Mouse (Mus musculus): ENCODE data around the gene Prpsap1. TPM values are rescaled to one million over a fixed set of nuclear protein-coding genes. Genes with fewer than 3 reads are reported as not detected.

The Prpsap1 gene
- polyA plus RNA-seq, 2 experiments = 22.2 to 38.4 TPM

DNA sequence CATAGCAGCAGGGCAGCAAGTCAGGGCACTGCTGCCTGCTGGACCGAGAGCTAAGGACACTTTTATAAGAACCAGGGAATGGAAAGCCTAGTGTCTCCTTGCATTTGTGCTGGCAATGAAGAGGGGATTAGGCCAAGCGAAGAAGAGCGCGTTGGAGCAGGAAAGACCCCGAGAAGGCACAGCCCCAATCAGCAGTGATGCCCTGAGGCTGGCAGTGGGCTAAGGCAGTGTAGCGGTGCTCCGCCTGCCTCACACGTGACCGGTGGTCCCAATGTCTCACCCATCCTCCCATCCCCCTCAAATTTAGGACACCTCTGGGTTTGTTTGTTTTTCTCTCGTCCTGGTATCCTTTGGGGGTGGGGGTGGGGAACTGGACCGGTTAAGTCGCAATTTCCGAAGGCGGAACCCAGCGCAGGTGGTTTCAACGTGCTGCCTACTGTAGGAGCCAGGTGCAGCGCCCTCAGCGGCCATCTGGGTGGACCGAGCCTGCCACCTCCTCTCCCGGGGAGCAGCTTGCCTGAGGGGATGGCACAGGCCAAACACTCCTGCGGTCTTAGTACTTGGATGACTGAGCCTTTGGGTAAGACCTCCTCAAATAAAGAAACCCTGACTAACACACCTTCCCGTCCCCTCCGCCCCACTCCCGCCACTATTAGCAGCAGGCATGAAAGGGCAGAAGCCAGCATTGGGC lies 21.5 kb upstream of the Prpsap1 start:
- ATAC-seq (ENCODE audit: insufficient read depth) (no peak), DNase-seq (ENCODE audit: low read depth in 3 of 3, low spot score in 3 of 3) (no peak)
- Histone ChIP-seq H3K27me3 (ENCODE audit: control insufficient read depth, insufficient read depth, low read length) (no peaks in the 10 kb centered on the region), H3K27ac (no peak overlapping the region), H3K9ac (replicated peaks) (no peak overlapping the region), H3K9me3 (ENCODE audit: control insufficient read depth, low read length) (no peaks in the 10 kb centered on the region), H3K36me3 (replicated peaks; ENCODE audit: control insufficient read depth, insufficient read depth, low read depth) (no peaks in the 10 kb centered on the region), H3K4me1 (replicated peaks; ENCODE audit: control insufficient read depth in 2 of 2, insufficient read depth in 2 of 2, low read length in 1 of 2) (peaks cover 8 to 11% of the 10 kb centered on the region in 2 experiments), H3K4me2 (ENCODE audit: low read depth) (no peak overlapping the region), H3K4me3 (ENCODE audit: insufficient read depth in 1 of 2, low read depth in 2 of 2, low read length in 2 of 2) (no peak overlapping the region)
- WGBS (ENCODE audit: insufficient replicate concordance) = 35% methylated on average over 24 of the region's 24 CpGs
- TF ChIP-seq CTCF (IDR thresholded peaks at IDR 0.05; ENCODE audit: low read depth) = peak; percentile 24; the same call in 1 of the 2 replicates
- TF ChIP-seq EP300 (IDR thresholded peaks at IDR 0.05; ENCODE audit: low read depth) = no peak

DNA sequence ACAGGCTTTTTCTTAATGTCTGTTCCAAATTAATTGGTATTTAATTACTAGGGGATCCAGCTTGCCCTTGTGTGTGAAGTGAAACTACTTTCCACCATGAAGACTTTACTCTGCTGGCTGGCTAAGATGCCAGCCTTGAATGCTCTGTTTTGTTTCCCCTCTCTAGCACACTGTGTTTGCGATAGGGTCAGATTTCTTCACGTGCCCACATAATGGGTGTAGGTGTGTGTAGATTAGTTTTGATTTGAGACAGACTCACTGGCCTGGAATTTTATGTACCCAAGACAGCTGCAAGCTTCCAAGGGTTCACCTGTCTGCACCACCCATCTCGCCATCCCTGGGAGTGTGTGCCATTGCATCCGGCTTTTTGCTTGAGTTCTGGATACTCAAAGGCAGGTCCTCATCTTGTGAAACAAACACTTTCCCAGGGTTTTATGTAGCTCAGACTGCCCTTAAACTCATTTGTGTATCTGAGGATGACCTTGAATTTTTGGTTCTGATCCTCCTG lies 19.6 kb upstream of the Prpsap1 start:
- no peak overlapping the region for H3K4me3 ChIP-seq (ENCODE audit: insufficient read depth in 1 of 2, low read depth in 2 of 2, low read length in 2 of 2)
- H3K36me3 ChIP-seq (replicated peaks; ENCODE audit: control insufficient read depth, insufficient read depth, low read depth) = no peaks in the 10 kb centered on the region
- no peak for TF ChIP-seq EP300 (IDR thresholded peaks at IDR 0.05; ENCODE audit: low read depth)
- TF ChIP-seq CTCF (IDR thresholded peaks at IDR 0.05; ENCODE audit: low read depth) = no peak
- peaks cover 8 to 13% of the 10 kb centered on the region in 2 experiments for H3K4me1 ChIP-seq (replicated peaks; ENCODE audit: control insufficient read depth in 2 of 2, insufficient read depth in 2 of 2, low read length in 1 of 2)
- H3K27ac ChIP-seq = no peak overlapping the region
- DNase-seq (ENCODE audit: low read depth in 3 of 3, low spot score in 3 of 3) = no peak
- H3K27me3 ChIP-seq (ENCODE audit: control insufficient read depth, insufficient read depth, low read length) = no peaks in the 10 kb centered on the region
- no peak overlapping the region for H3K4me2 ChIP-seq (ENCODE audit: low read depth)
- 74% methylated on average over 4 of the region's 4 CpGs for WGBS (ENCODE audit: insufficient replicate concordance)
- H3K9ac ChIP-seq (replicated peaks) = no peak overlapping the region
- no peaks in the 10 kb centered on the region for H3K9me3 ChIP-seq (ENCODE audit: control insufficient read depth, low read length)
- no peak for ATAC-seq (ENCODE audit: insufficient read depth)

DNA sequence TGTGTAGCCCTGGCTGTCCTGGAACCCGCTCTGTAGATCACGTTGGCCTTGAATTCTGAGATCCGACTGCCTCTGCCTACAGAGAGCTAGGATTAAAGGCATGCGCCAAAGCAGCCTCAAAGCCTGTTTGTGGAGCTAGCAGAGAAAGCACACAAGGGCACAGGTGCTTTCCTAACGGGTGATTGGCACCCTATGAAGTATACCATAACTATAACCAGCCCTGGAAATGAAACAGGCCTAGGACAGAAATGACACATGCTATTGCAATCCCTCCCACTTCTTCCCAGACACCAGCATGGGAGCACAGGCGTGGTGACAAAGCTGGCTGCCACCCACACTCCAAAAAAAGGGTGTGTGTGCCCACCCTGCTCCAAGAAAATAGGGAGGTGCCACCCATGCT lies 19.0 kb upstream of the Prpsap1 start:
- no peak overlapping the region for H3K4me2 ChIP-seq (ENCODE audit: low read depth)
- H3K4me3 ChIP-seq (ENCODE audit: insufficient read depth in 1 of 2, low read depth in 2 of 2, low read length in 2 of 2) = no peak overlapping the region
- H3K4me1 ChIP-seq (replicated peaks; ENCODE audit: control insufficient read depth in 2 of 2, insufficient read depth in 2 of 2, low read length in 1 of 2) = peaks cover 8 to 15% of the 10 kb centered on the region in 2 experiments
- no peak for TF ChIP-seq EP300 (IDR thresholded peaks at IDR 0.05; ENCODE audit: low read depth)
- no peak for TF ChIP-seq CTCF (IDR thresholded peaks at IDR 0.05; ENCODE audit: low read depth)
- H3K9ac ChIP-seq (replicated peaks) = no peak overlapping the region
- H3K9me3 ChIP-seq (ENCODE audit: control insufficient read depth, low read length) = no peaks in the 10 kb centered on the region
- H3K27ac ChIP-seq = no peak overlapping the region
- H3K36me3 ChIP-seq (replicated peaks; ENCODE audit: control insufficient read depth, insufficient read depth, low read depth) = no peaks in the 10 kb centered on the region
- no peak for DNase-seq (ENCODE audit: low read depth in 3 of 3, low spot score in 3 of 3)
- 72% methylated on average over 6 of the region's 6 CpGs for WGBS (ENCODE audit: insufficient replicate concordance)
- no peak for ATAC-seq (ENCODE audit: insufficient read depth)
- H3K27me3 ChIP-seq (ENCODE audit: control insufficient read depth, insufficient read depth, low read length) = no peaks in the 10 kb centered on the region

DNA sequence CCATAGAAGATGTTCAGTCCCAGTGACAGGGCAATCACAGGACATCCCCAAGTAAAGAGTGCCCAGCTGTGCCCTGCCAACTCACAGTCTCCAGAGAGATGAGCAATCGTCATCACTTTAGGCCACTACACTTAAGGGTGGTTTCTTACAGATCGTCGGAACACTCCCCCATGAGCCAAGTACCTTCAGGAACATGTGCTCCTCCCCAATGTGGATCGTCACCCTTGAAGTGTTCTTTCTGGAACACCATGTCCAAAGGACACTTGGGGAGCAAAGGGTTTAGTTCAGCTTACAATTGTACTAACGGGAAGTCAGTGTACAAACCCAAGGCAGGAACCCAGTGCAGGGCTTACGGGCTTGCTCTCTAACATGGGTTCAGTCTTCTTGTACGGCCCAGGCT lies 18.2 kb upstream of the Prpsap1 start:
- 85% methylated on average over 7 of the region's 7 CpGs for WGBS (ENCODE audit: insufficient replicate concordance)
- no peak for ATAC-seq (ENCODE audit: insufficient read depth)

DNA sequence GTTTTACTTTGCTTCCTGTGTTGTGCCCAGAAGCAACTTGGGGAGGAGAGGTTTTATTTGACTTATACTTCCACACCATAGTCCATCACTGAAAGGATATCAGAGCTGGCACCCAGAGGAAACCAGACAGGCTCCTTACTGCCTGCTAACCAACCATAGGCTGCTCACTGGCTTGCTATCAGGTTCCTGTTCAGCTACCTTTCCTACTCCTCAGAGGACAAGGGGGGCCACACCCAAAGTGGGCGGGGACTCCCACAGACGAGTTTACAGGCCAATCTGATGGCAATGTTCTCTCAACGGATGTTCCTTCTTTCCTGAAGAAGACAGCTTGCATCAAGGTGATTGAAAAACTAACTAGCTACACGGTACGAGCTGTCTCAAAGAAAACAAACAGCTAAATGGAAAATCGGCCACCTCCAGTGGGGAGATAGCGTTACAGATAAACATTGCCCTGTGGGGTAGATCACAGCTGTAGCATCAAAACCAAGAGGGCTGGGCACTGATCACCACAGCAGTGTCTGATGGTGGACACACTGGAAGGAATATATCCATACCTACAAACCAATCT lies 17.4 kb upstream of the Prpsap1 start:
- DNase-seq (ENCODE audit: low read depth in 3 of 3, low spot score in 3 of 3) (peak in 1 of 3 experiments; percentile 65), ATAC-seq (ENCODE audit: insufficient read depth) (peak; percentile 38; the same call in 1 of the 2 replicates)
- Histone ChIP-seq H3K9me3 (ENCODE audit: control insufficient read depth, low read length) (no peaks in the 10 kb centered on the region), H3K4me1 (replicated peaks; ENCODE audit: control insufficient read depth in 2 of 2, insufficient read depth in 2 of 2, low read length in 1 of 2) (peaks cover 17 to 26% of the 10 kb centered on the region in 2 experiments), H3K9ac (replicated peaks) (no peak overlapping the region), H3K27ac (peak overlapping the region; percentile 36; the same call in 1 of the 2 replicates), H3K4me2 (ENCODE audit: low read depth) (0 out of 2 replicates have a peak overlapping the region, but pooled peaks have one; percentile 13), H3K4me3 (ENCODE audit: insufficient read depth in 1 of 2, low read depth in 2 of 2, low read length in 2 of 2) (no peak overlapping the region), H3K27me3 (ENCODE audit: control insufficient read depth, insufficient read depth, low read length) (no peaks in the 10 kb centered on the region), H3K36me3 (replicated peaks; ENCODE audit: control insufficient read depth, insufficient read depth, low read depth) (no peaks in the 10 kb centered on the region)
- WGBS (ENCODE audit: insufficient replicate concordance) = 30% methylated on average over 7 of the region's 7 CpGs
- TF ChIP-seq CTCF (IDR thresholded peaks at IDR 0.05; ENCODE audit: low read depth) (no peak), EP300 (IDR thresholded peaks at IDR 0.05; ENCODE audit: low read depth) (no peak)

More for the DNA sequence above, 18.2 kb upstream of the Prpsap1 start:
- Histone ChIP-seq H3K4me3 (ENCODE audit: insufficient read depth in 1 of 2, low read depth in 2 of 2, low read length in 2 of 2) (no peak overlapping the region), H3K4me2 (ENCODE audit: low read depth) (no peak overlapping the region), H3K27me3 (ENCODE audit: control insufficient read depth, insufficient read depth, low read length) (no peaks in the 10 kb centered on the region), H3K9me3 (ENCODE audit: control insufficient read depth, low read length) (no peaks in the 10 kb centered on the region), H3K36me3 (replicated peaks; ENCODE audit: control insufficient read depth, insufficient read depth, low read depth) (no peaks in the 10 kb centered on the region), H3K4me1 (replicated peaks; ENCODE audit: control insufficient read depth in 2 of 2, insufficient read depth in 2 of 2, low read length in 1 of 2) (peaks cover 10 to 20% of the 10 kb centered on the region in 2 experiments), H3K9ac (replicated peaks) (no peak overlapping the region), H3K27ac (no peak overlapping the region)
- DNase-seq (ENCODE audit: low read depth in 3 of 3, low spot score in 3 of 3) = no peak
- TF ChIP-seq EP300 (IDR thresholded peaks at IDR 0.05; ENCODE audit: low read depth) (no peak), CTCF (IDR thresholded peaks at IDR 0.05; ENCODE audit: low read depth) (no peak)
